Mouse (Mus musculus) small intestine, adult 2 months (tissue): Measurements from ENCODE around the gene Xpo4. TPM values are rescaled to one million over a fixed set of nuclear protein-coding genes. Genes with fewer than 3 reads are reported as not detected.

ENCODE experiments used
- H3K27ac ChIP-seq: fragments of 200-500 bp; 2 replicates; pipeline ENCODE4 v1.5.1; 2012; ENCODE audit warnings: low read depth, low read length, control low read depth, inconsistent platforms; ENCODE audit not compliant: insufficient read depth
- H3K27me3 ChIP-seq: fragments of 200-500 bp; 2 replicates; pipeline ENCODE4 v1.6.1; 2012; ENCODE audit warnings: mild to moderate bottlenecking, moderate library complexity, low read length, inconsistent platforms; ENCODE audit not compliant: control insufficient read depth, insufficient read depth
- H3K36me3 ChIP-seq: fragments of 200-500 bp; 2 replicates; pipeline ENCODE4 v1.6.1; 2012; ENCODE audit warnings: mild to moderate bottlenecking, low read length, control low read depth, inconsistent platforms; ENCODE audit not compliant: control insufficient read depth, insufficient read depth
- H3K4me1 ChIP-seq: fragments of 200-500 bp; 2 replicates; pipeline ENCODE4 v1.6.1; 2012; ENCODE audit warnings: low read length, inconsistent platforms, mixed read lengths; ENCODE audit not compliant: control insufficient read depth, insufficient read depth, insufficient read length
- H3K4me3 ChIP-seq: fragments of 200-500 bp; 2 replicates; pipeline ENCODE4 v1.5.1; 2012; ENCODE audit warnings: low read depth, mild to moderate bottlenecking, control low read depth, inconsistent platforms, low read length, moderate library complexity
- CTCF ChIP-seq: fragments of 200-500 bp; IDR thresholded peaks from 2 replicates; pipeline ENCODE4 v1.5.1; 2012; ENCODE audit warnings: low read depth, mild to moderate bottlenecking, control low read depth, inconsistent platforms, low read length, moderate library complexity, mixed read lengths; ENCODE audit not compliant: insufficient replicate concordance, insufficient read length; ENCODE audit errors: extremely low read depth
- POLR2A ChIP-seq: fragments of 200-500 bp; IDR thresholded peaks from 2 replicates; pipeline ENCODE4 v1.6.1; 2012; ENCODE audit warnings: low read depth, mild to moderate bottlenecking, control low read depth, inconsistent platforms, low read length, moderate library complexity
- WGBS: fragments of 180-500 bp; shearing (Covaris S2); methylation state at CpG from one replicate; pipeline ENCODE4 v1.1.7; 2018; 5-methylcytosine and 5-hydroxymethylcytosine counted together
- polyA plus RNA-seq: library from polyadenylated mRNA; depleted of rRNA; stranded (reverse); fragments of >200 nt; gene quantifications from 2 replicates; pipeline ENCODE4 v1.2.3, GENCODE M21; 2012

Xpo4 gene
- polyA plus RNA-seq, 1 experiment, result 0.66 TPM

DNA sequence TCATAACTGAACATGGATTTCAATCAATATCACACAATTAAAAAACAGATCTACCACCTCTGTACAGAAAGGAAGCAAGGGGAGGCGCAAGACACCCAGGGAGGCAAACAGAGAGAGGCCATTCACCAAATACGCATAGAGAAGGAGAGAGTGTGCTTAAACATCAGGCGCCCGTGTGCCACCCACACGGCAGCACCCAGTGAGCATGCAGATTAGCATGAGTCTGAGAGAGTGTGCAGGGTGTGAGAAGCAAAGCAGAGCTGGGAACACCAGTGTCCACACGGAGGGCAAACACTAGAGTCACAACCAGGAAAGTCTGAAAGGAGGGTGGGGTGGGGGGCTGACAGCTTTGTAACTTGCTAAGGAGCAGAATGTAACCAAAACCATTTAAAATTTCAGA, 49.4 kb downstream of the Xpo4 start:
- H3K27ac ChIP-seq, result no peak overlapping the region
- no peak for TF ChIP-seq POLR2A
- no peak for TF ChIP-seq CTCF
- no peak overlapping the region for H3K4me3 ChIP-seq
- no peaks in the 10 kb centered on the region for H3K27me3 ChIP-seq
- WGBS, result 95% methylated on average over 6 of the region's 6 CpGs
- peaks cover 6% of the 10 kb centered on the region; the same call in 1 of the 2 replicates for H3K36me3 ChIP-seq
- peaks cover 3% of the 10 kb centered on the region; the same call in 1 of the 2 replicates for H3K4me1 ChIP-seq

DNA sequence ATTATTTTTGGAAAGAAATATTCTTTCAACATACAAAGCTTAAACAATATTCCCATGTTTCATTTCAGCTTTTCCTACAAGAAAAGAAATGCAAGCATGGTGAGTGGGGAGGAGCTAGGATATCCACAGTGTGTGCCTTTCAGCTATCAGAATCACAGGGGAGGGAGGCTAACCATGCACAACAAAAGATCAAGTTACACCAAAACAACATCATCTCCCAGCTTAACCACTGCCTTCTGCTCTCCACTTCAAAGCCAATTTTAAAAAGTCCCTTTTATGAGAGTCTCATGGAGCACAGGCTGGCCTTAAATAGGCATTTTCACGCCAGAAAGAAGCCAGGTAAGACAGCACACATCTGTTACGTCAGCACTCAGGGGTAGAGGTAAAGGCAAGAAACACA, 54.2 kb downstream of the Xpo4 start:
- Histone ChIP-seq H3K27me3 (no peaks in the 10 kb centered on the region), H3K36me3 (0 out of 2 replicates have a peak, but pooled peaks cover 2% of the 10 kb centered on the region), H3K4me1 (peaks cover 3% of the 10 kb centered on the region; the same call in 1 of the 2 replicates), H3K27ac (no peak overlapping the region), H3K4me3 (no peak overlapping the region)
- WGBS, result 94% methylated on average over 2 of the region's 2 CpGs
- no peak for TF ChIP-seq CTCF
- no peak for TF ChIP-seq POLR2A

DNA sequence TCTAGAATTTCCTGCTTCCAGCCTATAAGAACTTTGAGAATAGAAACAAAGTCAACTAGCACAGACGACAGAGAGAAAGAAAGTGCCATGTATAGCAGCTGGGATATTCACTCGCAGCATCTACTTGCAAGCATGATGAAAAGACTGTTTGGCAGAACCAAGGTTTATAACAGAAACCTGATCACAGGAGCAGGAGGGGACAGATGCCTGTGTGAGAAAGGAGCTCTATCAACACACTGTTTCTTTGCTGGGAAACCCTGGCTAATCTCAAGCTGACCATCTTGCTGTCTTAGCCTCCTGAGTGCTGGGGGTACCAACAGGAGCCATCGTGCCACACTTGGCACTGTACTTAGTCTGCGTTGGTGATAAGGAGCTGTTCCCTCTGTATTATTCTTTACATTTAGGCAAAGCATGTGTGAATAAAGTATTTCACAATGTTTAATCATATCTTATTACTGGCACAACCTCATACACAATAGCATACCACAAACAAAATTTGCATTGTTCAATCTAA, 55.4 kb downstream of the Xpo4 start:
- TF ChIP-seq CTCF, result no peak
- no peak for TF ChIP-seq POLR2A
- Histone ChIP-seq H3K36me3 (peaks cover 4% of the 10 kb centered on the region; the same call in 1 of the 2 replicates), H3K4me1 (peaks cover 3% of the 10 kb centered on the region; the same call in 1 of the 2 replicates), H3K27ac (no peak overlapping the region), H3K27me3 (no peaks in the 10 kb centered on the region), H3K4me3 (no peak overlapping the region)
- WGBS, result 88% methylated on average over 4 of the region's 4 CpGs

DNA sequence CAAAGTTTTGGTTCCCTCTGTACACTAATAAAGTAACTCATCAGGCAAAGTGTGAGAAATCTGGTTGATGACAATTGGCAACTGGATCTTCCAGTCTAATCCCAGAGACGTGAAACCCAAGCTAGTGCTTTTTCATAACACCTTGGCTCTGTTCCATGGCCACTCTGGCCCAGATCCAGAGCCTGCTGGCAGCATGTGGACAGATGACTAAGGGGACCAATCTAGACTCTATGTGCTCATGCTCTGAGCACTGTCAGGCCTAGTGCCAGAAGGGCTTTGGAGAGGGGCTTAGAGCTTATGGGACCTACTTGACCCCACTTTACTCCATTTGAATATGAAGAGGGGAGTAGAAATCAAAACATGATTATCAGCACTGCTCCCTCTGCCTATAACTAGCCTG, 57.7 kb downstream of the Xpo4 start:
- peaks cover 3% of the 10 kb centered on the region; the same call in 1 of the 2 replicates for H3K4me1 ChIP-seq
- WGBS, result 14% methylated on average over 1 of the region's 1 CpGs
- peaks cover 13% of the 10 kb centered on the region for H3K36me3 ChIP-seq
- H3K27me3 ChIP-seq, result no peaks in the 10 kb centered on the region
- no peak overlapping the region for H3K4me3 ChIP-seq
- no peak for TF ChIP-seq CTCF
- no peak for TF ChIP-seq POLR2A
- H3K27ac ChIP-seq, result no peak overlapping the region

DNA sequence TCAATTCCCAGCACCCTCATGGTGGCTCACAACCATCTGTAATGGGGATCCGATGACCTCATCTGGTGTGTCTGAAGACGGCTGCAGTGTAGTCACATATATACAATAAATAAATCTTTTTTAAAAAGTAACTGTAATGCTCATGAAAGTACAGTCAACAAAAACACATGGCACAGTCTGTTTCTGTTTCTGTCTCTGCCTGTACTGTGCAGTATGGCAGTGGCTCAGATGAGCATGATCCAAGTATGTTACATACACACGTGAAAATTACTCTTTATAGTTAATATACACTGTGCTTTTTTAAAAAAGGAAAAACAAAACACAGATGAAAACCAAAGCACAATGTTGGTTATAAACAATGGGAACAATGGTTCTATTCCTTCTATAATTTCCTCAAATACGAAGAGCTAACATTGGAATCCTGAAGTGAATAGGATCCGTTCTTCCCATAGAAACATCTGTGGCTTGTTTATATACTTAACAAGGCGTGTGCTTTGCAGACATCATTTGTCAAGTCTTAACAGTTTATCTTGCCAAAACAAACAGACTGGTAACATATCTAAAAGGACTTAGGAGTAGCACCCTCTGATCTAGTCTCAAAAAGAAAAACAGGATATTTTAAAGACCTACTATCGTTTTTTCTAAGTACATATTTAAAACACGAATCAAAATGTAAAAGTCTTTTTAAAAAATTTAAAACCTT, 58.4 kb downstream of the Xpo4 start:
- no peaks in the 10 kb centered on the region for H3K27me3 ChIP-seq
- 45% methylated on average over 8 of the region's 8 CpGs for WGBS
- TF ChIP-seq POLR2A (no peak), CTCF (no peak)
- no peak overlapping the region for H3K27ac ChIP-seq
- peaks cover 17% of the 10 kb centered on the region for H3K36me3 ChIP-seq
- peaks cover 3% of the 10 kb centered on the region; the same call in 1 of the 2 replicates for H3K4me1 ChIP-seq
- H3K4me3 ChIP-seq, result no peak overlapping the region

DNA sequence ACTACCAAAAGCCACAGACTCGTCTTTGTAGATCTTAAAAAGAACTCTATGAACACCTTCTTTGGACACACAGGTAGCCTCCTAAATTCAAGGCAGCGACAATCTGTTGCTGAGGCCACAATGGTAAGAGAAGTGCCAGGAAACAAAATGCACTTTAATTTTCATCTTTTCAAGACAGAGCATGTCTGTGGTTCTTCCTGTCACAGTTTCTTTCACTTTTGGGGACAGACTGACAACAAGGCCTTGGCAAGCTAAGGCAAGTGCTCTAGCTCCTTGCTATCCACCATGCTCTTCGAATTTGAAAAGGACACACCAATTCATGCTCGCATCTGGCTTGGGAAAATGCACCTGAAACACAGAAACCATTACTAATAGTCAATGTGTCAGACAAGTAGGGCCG, 72.0 kb downstream of the Xpo4 start:
- Histone ChIP-seq H3K4me3 (no peak overlapping the region), H3K27ac (no peak overlapping the region), H3K36me3 (peaks cover 54% of the 10 kb centered on the region), H3K27me3 (no peaks in the 10 kb centered on the region), H3K4me1 (no peaks in the 10 kb centered on the region)
- 94% methylated on average over 5 of the region's 5 CpGs for WGBS
- TF ChIP-seq CTCF, result no peak
- no peak for TF ChIP-seq POLR2A

DNA sequence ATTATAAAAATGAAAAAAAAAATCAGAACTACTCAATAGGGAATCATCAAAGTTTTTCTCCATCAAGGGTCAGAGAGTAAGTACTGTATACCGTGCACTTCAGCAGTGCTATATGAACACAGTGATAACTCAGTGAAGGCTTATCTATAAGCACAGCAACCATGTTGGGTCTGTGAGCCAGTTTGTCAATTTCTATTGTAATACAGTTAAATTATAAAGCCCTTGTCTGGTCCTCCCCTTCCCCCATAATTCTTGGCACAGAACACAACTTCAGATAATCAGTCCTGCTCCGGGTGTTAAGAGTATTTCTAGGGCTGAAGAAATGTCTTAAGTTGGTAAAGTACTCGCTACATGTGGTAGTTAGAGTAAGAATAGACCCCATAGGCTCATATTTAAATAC, 73.4 kb downstream of the Xpo4 start:
- TF ChIP-seq POLR2A, result no peak
- no peak for TF ChIP-seq CTCF
- Histone ChIP-seq H3K4me1 (no peaks in the 10 kb centered on the region), H3K27me3 (no peaks in the 10 kb centered on the region), H3K27ac (no peak overlapping the region), H3K36me3 (peaks cover 56% of the 10 kb centered on the region), H3K4me3 (no peak overlapping the region)
- 89% methylated on average over 3 of the region's 3 CpGs for WGBS
